8 mouse cellular contexts compared by ENCODE assay signal in genomic region chr9:62362835-62363385, GRCm38 (mm10). TPM values are rescaled to one million over a fixed set of nuclear protein-coding genes. Genes with fewer than 3 reads are reported as not detected.
DNase-seq lines count a peak whose midpoint lies in the region; ATAC-seq and TF ChIP-seq lines count a peak whose summit lies in the region.

No protein-coding gene starts in this region.

- peak overlapping the region; percentile 31 for H3K27ac ChIP-seq in bone marrow macrophage, adult 2 months (ENCODE audit: insufficient read depth, low read depth, low read length)
- H3K27ac ChIP-seq in hindbrain, embryonic 13.5 days: peak overlapping the region; percentile 86

- H3K4me3 ChIP-seq in bone marrow macrophage, adult 2 months (ENCODE audit: insufficient read depth, low read length): peak overlapping the region; percentile 19; the same call in 1 of the 2 replicates
- H3K4me3 ChIP-seq in hindbrain, embryonic 13.5 days: peak overlapping the region; percentile 36

- TF ChIP-seq CTCF in bone marrow macrophage, adult 2 months (IDR thresholded peaks at IDR 0.05; ENCODE audit: low read depth, low read length): no peak

- H3K4me2 ChIP-seq in hindbrain, embryonic 13.5 days: peak overlapping the region; percentile 68

- TF ChIP-seq POLR2A in bone marrow macrophage, adult 2 months (IDR thresholded peaks at IDR 0.05; ENCODE audit: borderline replicate concordance, low read depth, low read length): no peak

- H3K36me3 ChIP-seq in hindbrain, embryonic 13.5 days: no peaks in the 10 kb centered on the region

- H3K9me3 ChIP-seq in hindbrain, embryonic 13.5 days: no peaks in the 10 kb centered on the region

- WGBS in hindbrain, embryonic 13.5 days: 33% methylated on average over 11 of the region's 11 CpGs

- peaks cover 87% of the 10 kb centered on the region for H3K4me1 ChIP-seq in bone marrow macrophage, adult 2 months (ENCODE audit: control insufficient read depth, insufficient read depth, low read length)
- peaks cover 83% of the 10 kb centered on the region for H3K4me1 ChIP-seq in hindbrain, embryonic 13.5 days (replicated peaks)

- ATAC-seq in hindbrain, embryonic 13.5 days (ENCODE audit: low FRiP score): no peak
- ATAC-seq in megakaryocyte-erythroid progenitor cell, adult 5-6 weeks (replicated peaks; ENCODE audit: low FRiP score, low TSS enrichment, poor library complexity, severe bottlenecking): 0 out of 2 replicates have a peak, but pooled peaks have one; percentile 11

- peak; percentile 58 for DNase-seq in cerebellum, adult 9-11 months
- DNase-seq in cerebellum, adult 18-20 months: no peak
- no peak for DNase-seq in layer of hippocampus, adult 11-12 months (ENCODE audit: low spot score)
- no peak for DNase-seq in layer of hippocampus, adult 8-10 months (ENCODE audit: low spot score in 2 of 2)
- no peak for DNase-seq in layer of hippocampus, adult 18-20 months (ENCODE audit: low spot score in 2 of 2)

- H3K9ac ChIP-seq in hindbrain, embryonic 13.5 days: peak overlapping the region; percentile 75; the same call in 1 of the 2 replicates

- no peaks in the 10 kb centered on the region for H3K27me3 ChIP-seq in hindbrain, embryonic 13.5 days

RNA-seq across cellular contexts. Expression of gene Anp32a, which starts 21.8 kb away (rescaled TPM):
- polyA plus RNA-seq in bone marrow macrophage, adult 2 months (2012; ENCODE audit: insufficient read depth, insufficient read length, missing spikeins): 351 and 354 TPM in 2 replicates
- polyA plus RNA-seq in hindbrain, embryonic 13.5 days (2015; fragmentation: Nextera tagmentation; extraction: Ambion mirVana): 149 and 172 TPM in 2 replicates
- 205 and 266 TPM in 2 replicates for total RNA-seq in megakaryocyte-erythroid progenitor cell, adult 5-6 weeks (2014; fragmentation: Nextera tagmentation)
- 606 and 1,097 TPM in 2 replicates for total RNA-seq in megakaryocyte-erythroid progenitor cell, adult 5-6 weeks (2017)
- total RNA-seq in layer of hippocampus, adult 8-10 months (2022): 100 to 1,000 TPM; 303 to 406 (median 351) TPM
- 100 to 1,000 TPM; 318 to 326 TPM for total RNA-seq in layer of hippocampus, adult 18-20 months (2021)
